Mouse (Mus musculus) heart, postnatal 10 days (tissue): ENCODE data around the gene Megf11. TPM values are rescaled to one million over a fixed set of nuclear protein-coding genes. Genes with fewer than 3 reads are reported as not detected.
"Not testable (repeated sequence)": the region's sequence is repeated elsewhere in the genome, so short reads cannot be mapped to it uniquely, and the experiment has no call there.

ENCODE experiments used
- DNase-seq, 2 experiments: peaks; one replicate each; pipeline ENCODE4 v3.0.0; 2021
- intact Hi-C: fragments of 180-260 bp; cut with DNase I; formaldehyde crosslinking; loops from one replicate; pipeline ENCODE4 v1.15.1; 2025
- total RNA-seq, 2 experiments: library from RNA; stranded (reverse); gene quantifications; 2 replicates each; pipeline ENCODE4 v1.2.3; 2021

The Megf11 gene
- total RNA-seq, 2 experiments from 2014 or later = 3.3 to 4.2 TPM

DNA sequence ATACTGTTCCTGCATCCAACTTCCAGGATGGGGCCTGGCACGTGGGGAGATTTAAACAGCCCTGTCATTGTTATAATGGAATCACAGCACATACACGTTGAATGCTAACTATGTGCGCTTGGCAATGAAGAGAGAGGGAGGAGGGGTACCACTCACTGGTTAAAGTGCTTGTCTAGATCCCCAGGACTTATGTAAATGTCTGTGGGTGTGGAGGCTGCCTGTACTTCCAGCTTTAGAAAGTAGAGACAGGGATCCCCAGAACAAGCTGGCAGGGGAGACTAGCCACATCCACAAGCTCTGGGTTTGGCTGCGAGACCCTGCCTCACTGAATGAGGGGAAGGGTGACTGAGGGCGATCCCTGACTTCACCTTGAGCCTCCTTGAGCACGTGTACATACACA, 250.7 kb downstream of the Megf11 start:
- intact Hi-C loops = no loop called here

DNA sequence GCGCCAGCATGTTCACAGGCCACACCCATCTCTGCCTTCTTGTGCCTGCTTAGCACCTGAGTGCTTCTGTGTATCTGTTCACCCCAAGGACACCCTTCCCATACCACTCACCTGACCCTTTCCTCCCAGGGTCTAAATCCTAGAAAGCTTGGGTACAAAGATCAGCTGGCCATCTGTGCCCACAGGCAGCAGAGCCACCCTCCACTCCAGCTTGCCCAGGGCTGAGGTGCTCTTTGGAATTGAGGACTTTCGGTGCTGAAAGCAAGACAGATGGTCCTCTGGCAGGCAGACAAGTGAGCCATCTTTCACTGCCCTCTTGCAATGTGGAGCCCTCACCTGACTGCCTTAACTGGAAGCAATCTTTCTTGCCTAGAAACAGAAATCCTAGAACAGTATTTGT, 251.5 kb downstream of the Megf11 start:
- intact Hi-C loops = no loop called here
- no peak for DNase-seq

More for the DNA sequence above, 250.7 kb downstream of the Megf11 start:
- DNase-seq = no peak

DNA sequence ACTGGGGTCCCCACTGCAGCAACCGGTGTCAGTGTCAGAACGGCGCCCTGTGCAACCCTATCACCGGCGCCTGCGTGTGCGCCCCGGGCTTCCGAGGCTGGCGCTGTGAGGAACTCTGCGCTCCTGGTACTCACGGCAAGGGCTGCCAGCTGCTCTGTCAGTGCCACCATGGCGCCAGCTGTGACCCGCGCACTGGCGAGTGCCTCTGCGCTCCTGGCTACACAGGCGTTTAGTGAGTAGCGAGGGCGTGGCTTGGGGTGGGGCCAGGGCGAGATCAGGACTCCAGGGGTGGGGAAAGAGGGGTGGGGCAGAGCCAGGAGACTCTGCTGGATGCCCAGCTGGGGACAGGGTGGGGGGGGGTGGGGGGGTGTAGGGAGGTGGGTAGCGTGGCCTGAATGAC, 252.8 kb downstream of the Megf11 start:
- peak; percentile 24 to 56 for DNase-seq
- intact Hi-C loops = no loop called here

DNA sequence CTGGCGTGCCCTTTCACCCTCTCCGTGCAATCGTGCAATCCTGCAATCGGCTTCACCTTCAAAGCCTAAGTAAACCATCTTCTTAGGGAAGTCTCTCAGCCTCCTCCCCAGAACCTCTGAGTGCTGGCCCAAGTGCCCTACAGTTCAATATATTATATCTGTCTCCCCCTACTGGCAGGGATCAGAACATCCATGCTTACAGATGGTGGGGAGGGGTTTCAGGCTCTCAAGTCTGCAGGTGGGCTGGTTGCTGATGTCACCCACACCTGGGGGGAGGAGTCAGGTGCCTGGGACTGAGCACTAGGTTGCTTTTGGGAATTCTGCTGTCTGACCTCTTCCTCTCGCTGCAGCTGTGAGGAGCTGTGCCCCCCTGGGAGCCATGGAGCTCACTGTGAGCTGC, 254.2 kb downstream of the Megf11 start:
- peak; percentile 34 to 53 for DNase-seq
- intact Hi-C loops = loop anchor here (1.0 kb wide), 2 partner anchors 245 to 292 kb away; no protein-coding TSS in a partner anchor

DNA sequence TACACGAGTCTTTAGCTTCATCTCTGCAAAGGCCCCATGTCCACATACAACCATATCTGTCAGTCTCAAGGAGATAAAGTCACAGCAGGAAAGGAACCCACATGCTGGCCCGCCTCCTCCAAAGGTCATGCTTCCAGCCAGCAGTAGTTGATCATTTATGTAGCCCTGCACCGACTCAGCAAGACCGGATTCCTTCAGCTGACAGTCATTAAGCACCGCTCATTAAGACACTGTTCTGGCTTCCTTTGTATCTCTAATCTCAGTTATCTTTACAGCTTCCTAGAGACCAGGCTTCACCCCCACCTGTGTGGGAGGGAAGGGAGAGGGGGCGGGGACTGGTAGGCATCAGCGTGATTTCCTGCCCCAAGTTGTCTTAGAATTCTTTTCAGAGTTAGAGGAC, 258.7 kb downstream of the Megf11 start:
- intact Hi-C loops = no loop called here
- no peak for DNase-seq

DNA sequence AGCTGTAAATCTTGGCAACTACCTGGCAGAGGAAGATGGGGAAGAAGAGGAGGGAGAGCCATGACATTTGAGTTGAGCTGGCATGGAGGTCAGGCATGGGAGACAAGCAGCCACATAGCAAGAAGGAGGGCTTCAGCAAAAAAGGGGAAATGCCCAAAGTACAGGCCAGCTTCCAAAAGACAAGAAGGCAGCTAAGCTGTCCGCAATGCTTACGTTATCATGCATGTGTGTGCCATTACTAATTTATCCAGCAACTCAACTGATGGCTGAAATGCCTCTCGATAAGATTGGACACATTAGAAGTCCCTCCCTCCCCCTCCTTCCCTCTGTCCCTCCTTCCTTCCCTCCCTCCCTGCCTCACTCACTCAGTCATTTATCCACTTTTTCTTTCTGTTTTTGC, 260.0 kb downstream of the Megf11 start:
- DNase-seq = no peak
- intact Hi-C loops = no loop called here

DNA sequence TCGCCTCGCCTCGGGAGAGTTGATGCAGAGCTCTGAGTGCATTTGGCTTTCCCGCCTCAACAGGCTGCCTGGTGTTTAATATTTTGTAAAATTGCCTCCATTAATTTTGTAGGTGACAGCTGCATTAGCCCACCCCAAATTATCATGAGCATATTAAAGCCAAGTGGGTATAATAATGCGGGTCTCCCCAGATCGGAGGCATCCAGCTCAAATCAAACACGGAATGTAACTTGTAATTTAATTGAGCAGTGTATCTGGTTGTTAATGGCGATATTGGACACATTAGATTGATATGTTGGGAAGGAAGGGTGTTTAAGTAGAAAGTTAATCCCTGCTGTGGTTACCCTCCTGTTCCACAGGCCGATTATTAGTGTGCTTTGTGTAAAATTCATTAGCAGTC, 264.0 kb downstream of the Megf11 start:
- no peak for DNase-seq
- intact Hi-C loops = no loop called here

DNA sequence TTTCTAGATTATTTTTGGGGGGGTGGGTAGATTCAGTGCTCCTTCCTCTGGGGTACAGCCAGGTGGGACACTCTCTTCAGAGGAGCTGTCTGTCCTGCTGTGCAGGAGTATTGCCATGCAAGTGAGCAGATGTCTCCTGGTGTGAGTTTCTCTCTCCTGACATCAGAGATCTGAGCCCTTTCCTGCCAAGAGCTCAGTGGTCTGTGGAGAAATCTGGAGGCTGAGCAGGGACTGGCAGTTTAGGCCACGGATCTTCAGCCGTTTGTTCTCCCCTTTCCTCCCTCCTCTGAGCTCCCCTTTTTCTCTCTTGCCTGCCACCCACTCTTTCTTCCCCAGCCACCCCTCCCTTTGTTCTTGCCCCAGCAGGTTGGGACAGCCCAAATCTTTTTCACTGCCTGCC, 264.5 kb downstream of the Megf11 start:
- intact Hi-C loops = no loop called here
- no peak for DNase-seq

DNA sequence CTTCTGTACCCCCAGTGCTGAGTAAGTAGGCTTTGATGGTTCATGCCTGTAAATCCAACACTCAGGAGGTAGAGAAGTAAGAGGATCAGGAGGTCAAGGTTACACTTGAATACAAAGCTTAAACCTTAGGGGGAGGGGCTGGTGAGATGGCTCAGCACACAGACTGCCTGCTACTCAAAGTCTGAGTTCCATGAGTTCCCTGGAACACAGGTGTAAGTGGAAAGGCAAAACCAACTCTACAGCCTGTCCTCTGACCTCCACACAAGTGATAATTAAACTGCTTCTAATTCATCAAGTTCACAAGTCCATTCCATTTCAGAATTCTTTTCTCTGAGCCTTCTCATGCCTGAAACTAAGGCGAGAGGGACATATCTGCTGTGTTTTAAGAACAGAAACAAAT, 265.8 kb downstream of the Megf11 start:
- DNase-seq = no peak
- intact Hi-C loops = no loop called here

DNA sequence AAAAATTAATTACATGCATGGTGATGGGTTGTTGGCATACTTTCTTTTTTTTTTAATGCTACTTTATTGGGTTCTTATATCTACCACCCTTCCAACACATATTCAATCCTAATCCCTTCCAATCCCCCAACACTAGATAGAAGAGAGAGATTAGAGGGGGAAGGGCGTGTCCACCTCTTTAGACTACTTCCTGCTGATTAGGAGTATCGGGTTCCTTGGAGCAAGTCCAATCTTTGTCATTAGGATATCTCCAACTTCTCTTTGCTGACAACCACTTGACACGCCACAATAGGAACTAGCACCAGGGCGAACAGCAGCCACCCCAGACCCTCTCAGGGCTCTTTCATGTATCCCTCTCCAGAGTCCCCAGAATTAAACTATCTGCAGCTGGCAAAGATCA, 266.3 kb downstream of the Megf11 start:
- no peak for DNase-seq
- intact Hi-C loops = no loop called here

DNA sequence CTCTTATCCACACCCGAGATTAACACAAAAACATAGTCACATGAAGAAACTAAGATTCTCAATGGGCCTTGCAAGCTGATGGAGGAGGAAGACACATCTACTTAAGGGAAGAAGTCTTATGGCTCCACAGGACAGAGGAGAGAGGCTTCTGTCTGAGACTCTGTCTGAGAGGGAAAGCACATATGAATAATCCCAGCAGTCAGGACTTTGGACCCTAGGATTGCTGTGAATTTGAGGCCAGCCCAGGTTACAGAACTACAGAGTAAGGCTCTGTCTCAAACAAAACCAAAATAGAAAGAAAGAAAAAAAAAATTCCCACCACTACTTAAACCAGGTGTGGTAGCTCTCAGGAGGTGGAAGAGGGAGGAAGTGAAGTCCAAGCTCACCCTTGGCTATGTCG, 266.7 kb downstream of the Megf11 start:
- intact Hi-C loops = no loop called here
- DNase-seq = no peak

DNA sequence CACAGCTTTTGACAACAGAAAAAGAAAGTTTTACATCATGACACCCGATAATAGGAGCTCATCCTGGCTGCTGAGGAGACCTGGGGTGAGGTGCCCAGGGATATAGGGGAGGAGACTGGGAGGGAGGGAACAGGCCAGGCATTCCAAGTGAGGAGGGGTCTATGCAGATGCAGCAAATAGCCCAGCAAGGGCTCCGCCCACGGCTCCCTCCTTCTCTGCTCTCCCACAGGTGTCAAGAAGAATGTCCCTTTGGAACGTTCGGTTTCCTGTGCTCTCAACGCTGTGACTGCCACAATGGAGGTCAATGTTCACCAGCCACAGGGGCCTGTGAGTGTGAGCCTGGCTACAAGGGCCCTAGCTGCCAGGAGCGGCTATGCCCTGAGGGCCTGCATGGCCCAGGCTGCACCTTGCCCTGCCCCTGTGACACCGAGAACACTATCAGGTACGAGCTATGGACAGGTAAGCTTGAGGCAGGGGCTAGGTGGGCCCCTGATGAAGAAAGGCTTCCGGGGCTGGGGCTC, 267.5 kb downstream of the Megf11 start:
- DNase-seq = no peak
- intact Hi-C loops = no loop called here

DNA sequence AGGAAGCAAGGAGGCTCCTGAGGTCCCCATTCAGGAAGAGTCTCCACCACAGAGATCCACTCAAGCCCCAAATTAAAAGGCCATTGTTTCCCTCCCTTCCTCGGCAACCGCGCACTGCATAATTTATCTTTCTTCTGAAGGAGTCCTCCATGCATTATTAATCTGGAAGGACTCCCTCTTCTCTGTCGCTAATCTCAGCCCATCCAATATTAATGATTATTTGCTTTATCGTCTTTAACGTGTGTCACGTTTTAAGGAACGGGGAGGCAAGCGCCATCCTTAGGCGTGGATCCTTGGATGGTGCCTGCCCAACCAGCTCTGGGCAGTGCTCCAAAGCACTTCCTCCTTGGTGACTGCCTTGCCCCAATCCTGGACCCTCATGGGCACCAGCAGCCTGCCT, 269.3 kb downstream of the Megf11 start:
- intact Hi-C loops = no loop called here
- no peak for DNase-seq

DNA sequence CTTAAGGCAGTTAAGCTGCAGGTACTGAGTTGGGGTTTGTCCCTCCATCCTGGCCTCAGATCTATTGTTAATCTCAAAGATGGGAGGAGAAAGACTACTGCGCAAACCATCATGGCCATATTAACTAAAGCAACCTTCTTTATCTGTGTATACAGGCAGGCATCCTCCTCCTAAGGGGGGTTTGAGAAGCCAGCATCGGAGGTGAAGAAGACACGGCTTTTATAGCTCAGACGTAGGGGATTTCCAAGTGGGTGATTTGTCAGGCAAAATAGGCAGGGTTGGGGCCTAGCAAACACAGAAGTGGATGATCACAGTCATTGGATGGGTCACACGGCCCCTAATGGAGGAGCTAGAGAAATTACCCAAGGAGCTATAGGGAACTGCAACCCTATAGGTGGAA, 271.2 kb downstream of the Megf11 start:
- DNase-seq = no peak
- intact Hi-C loops = no loop called here

DNA sequence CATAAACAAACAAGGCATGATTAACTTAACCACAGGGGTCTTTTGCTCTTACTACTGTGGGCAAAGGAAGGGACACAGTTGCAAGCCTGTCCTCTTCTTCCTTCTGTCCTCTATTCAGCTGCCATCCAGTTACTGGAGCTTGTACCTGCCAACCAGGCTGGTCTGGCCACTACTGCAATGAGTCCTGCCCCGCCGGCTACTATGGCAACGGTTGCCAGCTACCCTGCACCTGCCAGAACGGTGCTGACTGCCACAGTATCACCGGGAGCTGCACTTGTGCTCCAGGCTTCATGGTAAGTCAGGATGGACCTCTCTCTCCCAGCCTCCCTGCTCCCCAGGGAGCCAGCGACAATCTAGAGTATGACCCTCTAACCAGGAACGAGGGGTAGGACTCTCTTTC, 274.8 kb downstream of the Megf11 start:
- no peak for DNase-seq
- intact Hi-C loops = no loop called here

DNA sequence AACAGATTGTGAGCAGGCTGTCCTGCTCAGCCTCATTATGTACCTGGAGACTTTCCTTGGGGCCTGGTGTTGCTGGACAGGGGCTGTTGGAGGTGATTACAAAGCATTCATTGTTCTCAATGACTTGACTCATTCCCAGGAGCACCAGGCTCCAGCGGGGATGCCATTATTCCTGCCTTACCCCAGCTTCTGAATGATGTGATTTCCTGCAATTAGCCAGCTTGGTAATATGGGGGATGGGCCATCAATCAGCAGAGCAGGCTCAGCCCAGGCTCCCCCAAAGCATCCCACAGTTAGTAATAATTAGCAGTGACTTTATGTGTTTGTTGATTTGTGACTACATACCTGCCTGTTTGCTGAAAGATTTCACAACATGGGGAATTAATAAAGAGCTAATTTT, 279.2 kb downstream of the Megf11 start:
- no peak for DNase-seq
- intact Hi-C loops = no loop called here

DNA sequence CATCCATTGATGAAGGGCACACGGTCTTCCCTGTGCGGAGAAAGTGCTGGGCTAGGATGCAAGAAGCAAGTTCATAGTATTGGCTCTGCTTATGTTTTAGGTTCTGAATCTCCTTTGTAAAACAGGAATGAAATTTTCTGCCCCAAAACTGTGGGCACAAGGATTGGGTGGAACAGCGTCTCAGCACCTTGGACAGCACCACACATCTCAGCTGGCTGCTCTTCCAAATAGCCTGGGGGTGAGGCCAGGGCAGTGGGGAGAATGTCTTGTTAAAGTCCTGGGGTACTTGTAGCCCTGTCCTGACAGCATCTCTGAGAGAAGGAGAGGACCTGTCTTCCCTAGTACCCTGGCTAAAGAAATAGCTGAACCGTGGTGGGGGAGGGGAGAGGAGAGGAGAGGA, 281.1 kb downstream of the Megf11 start:
- peak; percentile 14 to 42 for DNase-seq
- intact Hi-C loops = no loop called here

DNA sequence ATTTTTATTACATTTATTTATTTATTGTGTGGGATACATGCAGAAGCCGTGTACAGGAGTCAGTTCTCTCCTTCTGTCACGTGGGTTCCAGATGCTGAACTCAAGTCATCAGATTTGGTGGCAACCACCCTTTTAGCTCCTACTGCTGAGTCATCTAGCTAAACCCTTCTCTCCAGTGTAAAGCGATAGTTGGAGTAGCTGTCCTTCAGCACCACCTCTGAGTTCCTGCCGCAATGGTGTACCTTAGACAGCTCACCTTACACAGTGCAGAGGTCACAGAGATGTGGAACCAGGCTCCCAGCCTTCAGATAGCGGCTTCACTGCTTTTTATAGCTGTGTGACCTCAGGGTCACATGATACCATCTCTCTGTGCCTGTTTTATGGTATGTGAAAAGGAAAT, 282.1 kb downstream of the Megf11 start:
- intact Hi-C loops = no loop called here
- DNase-seq = peak; percentile 42 to 48

DNA sequence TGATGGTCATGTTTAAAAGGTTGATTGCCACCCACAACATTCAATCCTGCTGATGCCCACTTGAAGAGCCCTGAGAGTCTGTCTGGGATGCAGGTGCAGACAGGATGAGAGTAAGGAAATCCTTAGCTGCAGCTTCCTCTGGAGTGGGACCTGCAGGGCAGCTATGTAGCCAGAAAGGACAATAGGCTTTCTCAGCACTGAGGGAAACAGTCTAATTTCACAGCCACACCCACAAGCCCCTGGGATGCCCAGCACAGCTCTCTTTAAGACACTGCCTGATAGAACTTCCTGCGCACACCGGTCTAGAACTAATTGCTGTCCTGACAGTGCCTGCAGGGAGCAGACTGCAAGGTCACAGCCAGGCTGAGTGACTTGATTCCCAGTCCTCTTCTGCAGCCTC, 282.6 kb downstream of the Megf11 start:
- DNase-seq = no peak
- intact Hi-C loops = no loop called here

DNA sequence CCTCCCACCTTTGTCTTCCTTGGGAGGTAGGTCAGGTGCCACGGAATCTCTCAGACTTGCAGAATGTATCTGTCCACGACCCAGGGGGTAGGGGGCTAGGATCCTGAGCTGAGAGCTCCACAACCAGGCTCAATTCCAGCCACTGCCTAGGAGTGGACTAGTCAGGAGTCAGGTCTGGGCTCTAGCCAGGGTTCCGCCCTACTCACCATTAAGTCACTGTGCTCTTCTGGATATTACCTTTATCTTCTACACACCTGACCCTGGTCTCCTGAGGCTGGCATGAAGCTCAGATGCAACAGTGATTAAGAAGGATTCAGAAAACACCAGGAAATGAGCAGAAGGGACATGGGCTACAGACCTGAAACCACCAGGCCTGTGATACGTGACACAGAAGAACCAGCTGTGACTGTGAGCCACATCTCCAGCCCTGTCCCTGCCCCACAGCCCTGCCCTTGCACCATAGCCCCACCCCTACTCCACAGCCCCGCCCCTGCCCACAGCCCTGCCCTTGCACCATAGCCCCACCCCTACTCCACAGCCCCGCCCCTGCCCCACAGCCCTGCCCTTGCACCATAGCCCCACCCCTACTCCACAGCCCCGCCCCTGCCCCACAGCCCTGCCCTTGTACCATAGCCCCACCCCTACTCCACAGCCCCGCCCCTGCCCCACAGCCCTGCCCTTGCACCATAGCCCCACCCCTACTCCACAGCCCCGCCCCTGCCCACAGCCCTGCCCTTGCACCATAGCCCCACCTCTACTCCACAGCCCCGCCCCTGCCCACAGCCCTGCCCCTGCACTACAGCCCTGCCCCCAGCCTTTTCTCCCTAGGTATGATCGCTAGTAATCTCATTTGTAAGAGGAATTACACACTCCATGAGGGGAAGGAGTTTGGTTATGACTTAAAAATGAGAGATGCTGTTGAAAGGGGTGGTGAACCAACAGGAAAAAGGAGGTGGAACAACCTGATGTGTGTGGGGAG, 286.2 kb downstream of the Megf11 start:
- intact Hi-C loops, DNase-seq: not testable (repeated sequence)

DNA sequence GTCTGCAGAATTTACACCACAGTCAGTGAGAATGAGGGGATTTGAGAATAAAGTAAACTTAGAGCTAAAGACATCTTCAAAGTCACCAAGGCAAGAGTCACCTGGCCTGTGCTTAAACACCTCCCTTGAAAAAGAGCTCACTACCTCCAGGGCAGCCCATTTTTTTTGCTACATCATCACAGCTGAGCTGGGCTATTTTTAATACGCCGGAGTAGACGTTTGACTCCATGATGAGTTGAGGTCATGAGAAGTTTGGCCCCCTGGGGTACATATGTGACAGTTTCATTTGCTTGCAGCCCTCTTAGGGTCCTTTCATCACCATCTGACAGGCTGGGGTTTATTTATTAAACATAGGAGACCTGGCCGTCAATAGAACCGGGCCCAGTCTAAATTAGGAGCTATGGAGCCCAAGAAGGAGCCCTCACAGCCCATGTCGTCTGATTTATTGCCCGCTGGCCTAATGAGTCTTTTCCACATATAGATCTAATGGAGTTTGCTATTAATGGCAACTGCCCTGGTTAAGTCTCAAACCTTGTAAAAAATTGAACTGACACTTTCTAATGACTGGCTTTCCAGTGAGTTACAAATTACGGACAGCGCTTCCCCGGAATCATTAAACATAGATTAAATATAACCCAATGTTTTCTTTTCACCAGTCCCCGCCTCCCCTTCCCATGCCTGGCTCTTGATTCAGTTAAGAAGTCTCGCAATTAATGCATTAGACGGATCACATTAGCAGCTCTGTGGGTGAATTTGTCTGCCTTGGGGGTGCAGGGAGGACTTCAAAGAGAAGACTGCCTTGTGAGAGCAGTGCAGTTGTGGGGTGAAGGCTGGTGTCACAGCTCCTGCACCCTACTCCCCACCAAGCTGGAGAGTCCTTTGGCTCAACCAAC, 301.9 kb downstream of the Megf11 start:
- intact Hi-C loops = no loop called here

More for the DNA sequence above, 301.9 kb downstream of the Megf11 start:
- DNase-seq = no peak
